Mouse (Mus musculus) adrenal gland (tissue): ENCODE data around the gene Ncln.

Source experiments
- intact Hi-C: fragments of 180-260 bp; cut with DNase I; formaldehyde crosslinking; loops from one replicate; pipeline ENCODE4 v1.15.1; 2025

Gene Ncln

DNA sequence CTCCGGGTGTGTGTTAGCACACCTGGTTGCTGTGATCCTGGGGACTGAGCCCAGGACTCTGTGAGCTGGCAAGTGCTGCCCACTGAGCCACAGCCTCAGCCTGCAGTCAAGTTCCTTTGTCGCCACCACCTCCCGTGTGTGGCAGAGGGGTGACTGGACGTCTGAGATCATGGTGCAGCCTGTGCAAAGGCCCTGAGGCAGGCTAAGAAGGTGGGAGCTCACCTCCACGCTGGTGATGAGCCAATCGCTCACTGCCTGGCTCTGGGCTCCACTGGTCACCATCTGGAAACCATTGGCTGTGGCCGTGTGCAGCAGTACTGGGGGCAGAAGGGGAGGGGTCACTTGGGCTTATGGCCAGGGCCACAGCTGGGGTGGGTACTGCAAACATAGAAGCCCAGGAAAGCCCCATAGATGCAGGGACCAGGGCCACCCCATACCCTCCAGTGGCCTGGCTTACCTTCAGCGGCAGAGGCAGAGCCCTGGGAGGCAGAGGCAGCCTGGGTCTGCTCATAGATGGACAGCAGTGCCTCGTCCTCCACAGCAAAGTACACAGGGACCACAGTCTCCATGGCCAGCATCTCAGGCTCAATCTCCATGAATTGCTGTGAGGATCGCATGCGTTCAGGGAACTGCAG lies 3.5 kb downstream of the Ncln start:
- intact Hi-C loops: no loop called here

GRCm38 (mm10) chr10:81491018-81491417 lies 5.2 kb downstream of the Ncln start:
- intact Hi-C loops: no loop called here

GRCm38 (mm10) chr10:81489941-81490340 lies 6.3 kb downstream of the Ncln start:
- intact Hi-C loops: no loop called here

DNA sequence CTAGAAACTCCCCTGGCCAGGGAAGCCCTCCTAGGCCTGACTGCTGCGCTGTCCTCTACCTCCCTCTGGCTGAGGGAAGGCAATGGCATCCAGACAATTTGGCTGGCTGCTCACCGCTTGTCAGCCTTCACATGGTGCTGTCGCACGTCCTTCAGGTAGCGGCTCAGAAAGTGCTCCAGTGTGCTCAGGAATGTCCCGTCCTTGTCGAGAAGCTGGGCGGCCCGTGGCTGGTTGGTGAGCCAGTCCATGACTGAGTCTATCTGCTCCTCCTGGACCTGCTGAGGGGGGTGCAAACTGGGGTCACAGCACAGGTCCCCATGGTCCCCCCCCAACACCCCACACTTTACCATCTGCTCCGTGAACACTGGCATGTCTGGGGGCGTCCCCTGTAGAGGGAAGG lies 8.1 kb downstream of the Ncln start:
- intact Hi-C loops: no loop called here

DNA sequence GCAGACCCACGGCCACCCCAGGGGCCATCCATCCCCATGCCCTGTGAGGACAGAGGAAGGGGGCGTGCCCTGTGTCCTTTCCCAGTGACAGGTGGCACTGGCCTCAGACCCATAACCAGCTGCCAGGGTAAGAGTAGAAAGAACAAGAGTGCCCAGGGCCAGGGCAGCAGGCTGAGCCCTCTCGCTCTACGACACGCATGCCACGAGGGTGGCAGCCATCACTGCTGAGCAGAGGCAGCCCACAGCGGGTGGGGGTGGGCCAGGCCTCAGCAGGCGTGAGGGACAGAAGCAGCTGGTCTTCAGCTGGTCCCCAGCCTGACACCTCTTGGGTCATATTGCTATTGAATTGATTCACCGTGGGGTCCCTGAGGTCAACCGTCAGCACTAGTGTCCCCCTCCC lies 9.7 kb downstream of the Ncln start:
- intact Hi-C loops: no loop called here

- intact Hi-C loops: no loop called here
These were observed 10.6 kb downstream of the Ncln start for GRCm38 (mm10) chr10:81485479-81486018.

- intact Hi-C loops: no loop called here
These were observed 11.1 kb downstream of the Ncln start for GRCm38 (mm10) chr10:81485060-81485449.

GRCm38 (mm10) chr10:81484441-81485059 lies 11.6 kb downstream of the Ncln start:
- intact Hi-C loops: no loop called here

DNA sequence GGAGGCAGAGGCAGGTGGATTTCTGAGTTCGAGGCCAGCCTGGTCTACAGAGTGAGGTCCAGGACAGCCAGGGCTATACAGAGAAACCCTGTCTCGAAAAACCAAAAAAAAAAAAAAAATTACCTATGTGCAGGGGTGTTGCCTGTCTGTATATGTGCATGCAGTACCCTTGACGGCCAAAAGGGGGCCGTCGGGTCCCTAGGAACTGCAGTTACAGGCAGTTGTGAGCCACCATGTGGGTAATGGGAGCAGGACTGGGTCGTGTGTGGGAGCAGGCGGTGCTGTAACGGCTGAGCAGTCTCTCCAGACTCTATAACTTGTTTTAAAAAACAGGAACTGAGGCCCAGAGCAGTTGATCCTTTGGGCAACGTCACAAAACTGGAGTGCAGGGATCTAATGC lies 12.2 kb downstream of the Ncln start:
- intact Hi-C loops: no loop called here

DNA sequence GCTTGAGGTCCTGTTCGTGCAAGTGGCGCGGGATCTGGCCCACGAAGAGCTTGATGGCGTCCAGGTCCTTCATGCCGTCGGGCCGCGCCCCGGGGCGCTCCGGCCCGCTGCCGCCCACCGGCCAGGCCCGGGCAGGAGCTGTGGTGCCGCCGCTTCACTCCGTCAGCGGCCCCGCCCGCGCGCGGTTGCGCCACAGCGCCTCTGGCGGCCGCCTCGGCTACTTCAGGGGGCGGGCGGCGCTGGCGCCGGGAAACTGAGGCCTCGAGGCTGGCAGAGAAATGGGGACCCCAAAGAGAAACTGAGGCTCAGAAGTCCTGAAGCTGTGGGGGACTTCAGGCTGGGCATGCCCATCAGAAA lies 13.7 kb downstream of the Ncln start, which contains the start of gene Celf5:
Gene Celf5 (minus strand): TSS at position 177 of the 357 bp plus-strand sequence.
- intact Hi-C loops: no loop called here

GRCm38 (mm10) chr10:81481605-81482532 lies 14.3 kb downstream of the Ncln start:
- intact Hi-C loops: no loop called here

DNA sequence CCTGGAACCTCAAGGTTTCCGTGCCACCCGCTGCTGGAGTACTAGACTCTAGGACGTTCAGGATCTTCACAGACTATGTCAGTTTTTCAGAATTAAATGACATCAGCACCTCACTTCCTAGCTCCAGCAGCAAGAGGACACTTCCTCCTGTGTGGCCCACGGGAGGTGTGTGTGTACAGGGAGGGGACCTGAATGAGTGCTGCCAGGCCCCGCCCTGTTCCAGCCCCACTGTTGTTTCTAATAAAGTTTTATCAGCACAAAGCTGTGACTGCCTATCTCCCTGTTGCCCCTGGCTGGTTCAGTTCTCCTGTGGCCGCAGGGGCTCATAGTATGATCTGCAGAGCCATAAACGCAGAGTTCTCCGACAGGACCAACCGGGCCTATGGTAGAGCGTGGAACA lies 21.7 kb downstream of the Ncln start:
- intact Hi-C loops: no loop called here

DNA sequence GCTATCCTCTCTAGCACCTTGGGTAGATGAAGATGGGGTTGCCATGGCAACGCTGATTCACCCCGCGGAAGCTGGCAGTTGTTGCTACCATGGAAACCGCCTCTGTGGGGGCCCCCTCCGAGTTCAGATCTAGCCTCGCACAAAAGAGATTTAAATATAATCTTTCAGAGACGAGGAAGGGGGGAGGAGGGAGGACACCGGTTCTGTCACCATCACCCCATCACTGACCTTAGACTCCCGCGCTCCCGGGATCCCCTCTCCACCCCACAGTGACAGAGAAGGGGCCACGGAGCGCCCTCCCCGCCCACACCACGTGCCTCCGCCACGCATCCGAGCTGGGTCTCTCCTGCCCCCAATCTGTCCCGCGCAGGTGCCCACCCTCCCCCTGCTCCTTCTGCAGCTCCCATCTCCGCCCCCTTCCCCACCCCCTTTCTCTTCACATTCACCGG lies 23.2 kb downstream of the Ncln start:
- intact Hi-C loops: no loop called here

- intact Hi-C loops: no loop called here
These were observed 23.7 kb downstream of the Ncln start for GRCm38 (mm10) chr10:81472403-81473002.

GRCm38 (mm10) chr10:81470454-81470853 lies 25.7 kb downstream of the Ncln start:
- intact Hi-C loops: no loop called here

DNA sequence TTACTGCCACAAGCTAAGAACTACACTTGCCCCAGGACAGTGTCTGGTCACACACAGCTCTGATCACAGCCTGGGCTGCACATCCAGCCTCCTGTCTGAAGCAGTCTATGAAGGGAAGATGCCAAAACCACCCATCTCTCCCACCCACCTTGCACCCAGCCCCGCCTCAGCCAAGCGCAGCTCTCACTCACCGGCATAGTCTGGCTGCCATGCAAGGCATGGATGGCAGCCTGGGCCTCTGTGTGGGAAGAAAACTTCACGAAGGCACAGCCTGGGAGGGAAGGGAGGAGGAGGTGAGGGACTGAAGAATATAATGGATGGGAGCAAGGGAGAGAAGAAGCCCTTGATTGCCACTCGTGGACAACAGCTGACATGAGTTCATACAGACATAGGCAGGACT lies 26.9 kb downstream of the Ncln start:
- intact Hi-C loops: no loop called here

DNA sequence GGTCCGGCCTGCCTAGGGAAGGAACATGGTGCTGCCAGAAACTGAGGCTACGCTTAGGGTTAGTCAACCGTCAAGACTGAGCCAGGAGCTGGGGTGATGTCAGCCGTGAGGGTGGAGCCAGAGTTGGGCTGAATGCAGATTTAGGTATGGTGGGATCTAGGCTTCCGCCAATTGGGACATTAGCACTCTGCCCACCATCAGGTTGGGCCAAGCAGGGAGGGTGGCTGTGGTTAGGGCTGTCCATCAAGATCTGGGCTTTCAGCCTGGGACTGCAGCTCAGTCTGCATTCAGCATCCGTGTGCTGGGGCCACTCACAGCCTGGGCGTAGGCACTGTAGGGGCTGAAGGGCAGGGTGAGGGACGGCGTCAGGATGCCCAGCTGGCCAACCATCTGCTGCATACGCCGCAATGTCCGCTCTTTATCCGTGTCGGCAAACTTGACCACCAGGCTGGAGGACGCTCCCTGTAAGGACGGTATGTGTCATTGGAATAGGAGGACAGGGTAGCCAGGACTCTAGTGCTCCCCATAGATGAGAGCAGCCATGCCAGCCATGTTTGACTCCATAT lies 28.4 kb downstream of the Ncln start:
- intact Hi-C loops: no loop called here

- intact Hi-C loops: no loop called here
These were observed 29.3 kb downstream of the Ncln start for GRCm38 (mm10) chr10:81466881-81467280.

GRCm38 (mm10) chr10:81466066-81466465 lies 30.1 kb downstream of the Ncln start:
- intact Hi-C loops: no loop called here

- intact Hi-C loops: no loop called here
These were observed 30.9 kb downstream of the Ncln start for GRCm38 (mm10) chr10:81465265-81465645.
